Mouse (Mus musculus) kidney, postnatal 4 days (tissue): ENCODE measurements around the gene Olfr868.

ENCODE experiments used
- DNase-seq, 2 experiments: peaks; one replicate each; pipeline ENCODE4 v3.0.0; 2021; ENCODE audit warnings: mixed read lengths in 2 of 2

Olfr868 gene

DNA sequence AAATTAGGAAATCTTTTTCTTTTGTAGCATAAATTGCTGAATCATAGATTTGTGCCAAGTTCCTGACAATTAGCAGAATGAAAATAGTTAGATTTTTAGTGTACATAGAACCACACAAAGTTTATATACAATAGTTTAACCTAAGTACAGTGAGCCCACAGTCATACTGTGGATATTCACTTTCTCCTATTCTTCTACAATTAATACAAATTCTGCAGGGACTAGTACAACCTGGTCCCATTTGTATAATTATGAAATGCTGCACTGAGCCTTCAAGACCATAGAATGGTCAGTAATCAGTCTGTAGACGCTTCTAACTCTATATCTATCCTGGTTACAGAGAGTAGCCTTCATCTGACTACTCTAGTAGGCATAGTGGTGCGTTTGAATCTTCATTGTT, at the start of gene Olfr868:
Gene Olfr868, plus strand, starts transcription at position 301 of the 400 bp plus-strand sequence.
- no peak for DNase-seq

DNA sequence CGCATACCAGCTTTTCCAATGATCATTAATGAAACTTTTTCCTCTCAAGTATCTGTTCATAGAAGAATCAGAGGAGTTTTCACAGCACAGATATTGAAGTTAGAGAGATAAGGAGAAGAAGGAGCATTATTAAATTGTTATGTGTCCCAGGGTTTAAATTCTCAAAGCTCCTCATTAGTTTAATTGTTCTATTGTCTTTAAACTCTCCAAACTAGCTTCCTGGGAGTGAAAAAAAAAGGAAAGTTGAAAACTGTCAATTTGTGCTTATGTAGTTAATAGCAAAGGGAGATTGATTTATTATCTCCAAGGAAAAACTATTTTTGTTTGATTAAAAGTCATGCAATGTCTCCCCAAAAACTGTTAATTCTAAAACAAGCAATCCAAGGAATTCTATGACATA, 41.0 kb upstream of the Olfr868 start, which contains the start of gene Olfr867:
Gene Olfr867, minus strand, starts transcription at position 101 of the 400 bp plus-strand sequence.
- no peak for DNase-seq

DNA sequence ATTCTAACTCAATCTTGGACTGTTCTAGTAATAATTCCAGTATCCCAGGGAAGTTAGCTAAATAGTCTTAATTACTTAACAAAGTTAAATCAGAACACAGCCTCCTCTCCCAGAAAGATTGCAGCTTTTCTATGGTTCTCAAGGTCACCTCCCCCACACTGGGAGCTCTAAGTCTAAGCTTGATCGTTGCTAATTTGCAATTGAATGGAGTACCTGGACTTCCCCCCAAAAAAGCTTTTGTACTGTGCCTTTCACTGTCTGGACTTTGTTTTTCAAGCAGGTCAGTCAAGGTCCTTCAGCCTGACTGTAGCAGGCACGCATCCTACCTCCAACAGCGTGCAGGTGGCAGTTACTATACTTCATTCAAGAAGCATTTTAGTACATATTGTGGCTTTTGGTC, 28.2 kb upstream of the Olfr868 start:
- DNase-seq: no peak

DNA sequence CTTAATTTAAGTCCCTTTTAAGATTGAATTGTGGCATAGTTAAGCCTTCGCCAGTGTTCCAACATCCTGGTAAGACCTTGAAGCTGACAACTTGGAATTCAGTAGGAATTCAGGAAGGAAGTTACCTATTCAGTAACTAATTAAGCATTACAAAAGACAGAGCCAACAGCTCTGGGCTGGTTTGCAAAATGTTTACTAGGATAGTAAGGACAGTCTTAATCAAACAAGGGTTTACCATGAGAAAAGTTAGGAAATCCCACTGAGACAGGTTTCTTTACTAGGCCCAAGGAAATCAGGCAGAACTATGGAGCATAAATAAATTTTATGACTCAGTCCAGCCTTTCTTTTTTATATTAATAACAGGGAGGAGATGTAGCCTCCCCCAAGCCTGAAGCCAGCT, 27.1 kb upstream of the Olfr868 start:
- DNase-seq: no peak

DNA sequence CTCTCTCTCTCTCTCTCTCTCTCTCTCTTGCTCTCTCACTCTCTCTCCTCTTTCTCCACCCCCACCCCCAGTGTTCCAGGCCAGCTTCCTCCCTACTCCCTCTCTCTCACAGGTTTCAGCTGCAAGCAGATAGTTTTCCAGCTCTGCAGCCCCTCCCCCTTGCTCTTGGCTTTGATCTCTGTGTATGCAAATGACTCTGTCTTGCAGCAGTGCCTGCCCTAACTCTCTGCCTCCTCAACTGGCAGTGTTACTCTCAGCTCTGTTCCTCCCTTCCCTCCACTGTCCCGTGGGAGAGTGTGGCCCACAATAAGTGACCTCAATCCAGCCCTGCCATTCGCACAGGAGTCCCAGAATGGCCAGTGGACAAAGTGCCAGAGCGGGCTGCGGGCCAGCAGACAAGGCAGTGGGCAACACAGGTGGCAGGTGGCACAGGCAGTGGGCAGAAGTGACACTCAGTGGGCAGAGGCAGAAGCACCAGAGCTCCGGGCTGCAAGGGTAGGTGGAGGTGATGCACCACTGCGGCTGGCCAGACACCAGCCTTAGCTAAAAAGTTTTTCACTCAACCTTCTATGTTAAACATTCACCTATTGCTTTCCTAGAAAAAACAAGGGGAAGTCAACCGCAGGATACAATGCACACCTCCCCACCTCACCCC, 24.8 kb upstream of the Olfr868 start:
- peak; percentile 26 to 60 for DNase-seq

DNA sequence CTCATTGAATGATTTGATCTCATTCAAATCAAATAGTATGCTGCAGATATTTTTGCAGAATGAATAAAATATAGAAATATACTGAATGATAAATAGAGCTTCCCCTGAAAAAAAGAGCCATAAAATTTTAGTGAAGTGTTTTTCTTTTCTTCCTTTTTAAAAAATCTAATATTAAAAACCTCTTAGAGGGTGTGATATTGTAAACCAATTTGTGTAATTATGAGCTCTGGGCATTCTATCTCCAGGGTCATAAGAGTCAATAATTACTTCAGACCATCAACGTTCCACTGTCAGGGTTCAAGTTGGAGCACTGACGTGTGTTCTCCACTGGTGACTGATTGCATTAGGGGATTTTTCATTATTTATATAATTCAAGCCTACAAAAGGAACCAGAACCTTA, 30.3 kb downstream of the Olfr868 start, which contains the start of gene Olfr869:
Gene Olfr869, plus strand, starts transcription at position 301 of the 400 bp plus-strand sequence.
- no peak for DNase-seq

DNA sequence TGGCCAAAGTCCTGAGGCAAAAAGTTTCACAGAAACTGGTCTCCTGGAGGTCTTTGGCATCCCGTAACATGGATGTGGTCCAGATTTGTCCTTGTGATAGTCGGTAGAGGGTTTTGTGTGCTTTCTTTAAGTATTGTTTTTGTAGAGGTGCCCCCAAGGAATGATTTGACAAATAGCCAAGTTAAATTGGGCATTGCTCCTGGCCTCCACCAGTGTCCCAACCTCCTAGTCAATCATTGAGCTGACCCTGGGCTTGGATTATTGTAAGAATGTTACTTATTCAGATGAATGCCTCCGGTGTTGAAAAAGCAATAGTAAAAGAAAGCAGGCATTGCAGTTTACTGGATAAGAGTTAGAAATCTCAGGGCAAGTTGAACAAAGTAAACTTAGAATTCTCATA, 51.3 kb downstream of the Olfr868 start:
- DNase-seq: no peak
